Mouse (Mus musculus): ENCODE measurements around the gene Mmp11. TPM values are rescaled to one million over a fixed set of nuclear protein-coding genes. Genes with fewer than 3 reads are reported as not detected.
"Not testable (repeated sequence)": the region's sequence is repeated elsewhere in the genome, so short reads cannot be mapped to it uniquely, and the experiment has no call there.

Gene Mmp11
- polyA plus RNA-seq, 1 experiment from 2014 or later = 25.4 TPM

DNA sequence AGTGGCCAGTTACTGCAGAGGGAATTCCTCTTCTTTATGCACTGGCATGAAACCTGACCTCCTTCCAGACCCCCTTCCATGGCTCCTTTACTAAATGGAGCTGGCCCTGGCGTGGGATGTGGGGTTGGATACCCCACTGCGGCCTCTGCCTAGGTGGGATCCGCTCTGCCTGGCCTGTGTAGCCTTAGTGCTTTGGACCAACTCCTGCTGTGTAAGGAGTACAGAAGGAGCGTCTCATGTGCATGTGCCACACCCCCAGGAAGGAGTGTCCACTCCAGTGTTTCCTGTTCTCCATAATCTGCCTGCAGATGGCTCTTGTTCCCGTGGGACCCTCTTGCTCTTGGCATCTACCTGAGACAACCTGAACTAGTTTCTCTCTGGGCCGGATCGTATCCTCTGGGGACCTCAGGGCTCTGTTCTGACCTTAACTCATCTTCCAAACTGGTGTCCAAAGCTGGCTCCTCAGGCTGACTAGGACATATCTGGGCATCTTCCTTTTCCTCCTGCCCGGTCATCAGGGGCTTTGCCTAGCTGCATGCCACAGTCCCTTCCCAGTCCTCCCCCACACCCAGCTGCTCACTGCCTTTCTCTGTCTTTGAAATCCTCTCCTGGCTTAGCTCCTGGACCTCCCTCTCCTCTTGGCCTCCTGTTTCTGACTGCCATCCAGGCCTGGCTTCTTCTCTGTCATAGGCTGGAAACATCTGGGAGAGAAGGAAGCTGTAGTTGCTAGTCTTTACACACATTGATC lies 46.7 kb downstream of the Mmp11 start:
- Histone ChIP-seq H3K4me2 (ENCODE audit: low read depth, low read length) (no peak overlapping the region), H3K4me1 (ENCODE audit: control insufficient read depth, insufficient read depth, low read length) (peaks cover 11% of the 10 kb centered on the region), H3K36me3 (ENCODE audit: control insufficient read depth, insufficient read depth, low read length) (no peaks in the 10 kb centered on the region), H3K9ac (ENCODE audit: low read depth, low read length) (no peak overlapping the region), H3K27me3 (replicated peaks; ENCODE audit: control insufficient read depth, insufficient read depth, low read length) (no peaks in the 10 kb centered on the region), H3K4me3 (ENCODE audit: low read length) (no peak overlapping the region), H3K9me3 (ENCODE audit: control insufficient read depth, low read length) (no peaks in the 10 kb centered on the region), H3K27ac (ENCODE audit: low read length) (no peak overlapping the region)
- 47% methylated on average over 8 of the region's 8 CpGs for WGBS
- ATAC-seq = no peak

DNA sequence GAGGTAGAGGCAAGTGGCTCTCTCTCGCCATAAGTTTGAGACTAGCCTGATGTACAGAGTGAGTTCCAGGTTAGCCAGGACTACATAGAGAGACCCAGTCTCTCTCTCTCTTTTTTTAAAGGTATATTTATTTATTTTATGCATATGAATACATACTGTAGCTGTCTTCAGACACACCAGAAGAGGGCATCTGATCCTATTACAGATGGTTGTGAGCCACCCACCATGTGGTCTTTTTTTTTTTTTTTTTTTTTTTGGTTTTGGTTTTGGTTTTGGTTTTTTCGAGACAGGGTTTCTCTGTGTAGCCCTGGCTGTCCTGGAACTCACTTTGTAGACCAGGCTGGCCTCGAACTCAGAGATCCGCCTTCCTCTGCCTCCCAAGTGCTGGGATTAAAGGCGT lies 48.8 kb downstream of the Mmp11 start:
- H3K27me3 ChIP-seq (replicated peaks; ENCODE audit: control insufficient read depth, insufficient read depth, low read length); H3K27ac ChIP-seq (ENCODE audit: low read length); H3K9ac ChIP-seq (ENCODE audit: low read depth, low read length); H3K4me3 ChIP-seq (ENCODE audit: low read length); H3K4me2 ChIP-seq (ENCODE audit: low read depth, low read length); ATAC-seq; H3K36me3 ChIP-seq (ENCODE audit: control insufficient read depth, insufficient read depth, low read length); H3K9me3 ChIP-seq (ENCODE audit: control insufficient read depth, low read length): not testable (repeated sequence)
- WGBS = 89% methylated on average over 5 of the region's 5 CpGs
- peaks cover 12% of the 10 kb centered on the region for H3K4me1 ChIP-seq (ENCODE audit: control insufficient read depth, insufficient read depth, low read length)

DNA sequence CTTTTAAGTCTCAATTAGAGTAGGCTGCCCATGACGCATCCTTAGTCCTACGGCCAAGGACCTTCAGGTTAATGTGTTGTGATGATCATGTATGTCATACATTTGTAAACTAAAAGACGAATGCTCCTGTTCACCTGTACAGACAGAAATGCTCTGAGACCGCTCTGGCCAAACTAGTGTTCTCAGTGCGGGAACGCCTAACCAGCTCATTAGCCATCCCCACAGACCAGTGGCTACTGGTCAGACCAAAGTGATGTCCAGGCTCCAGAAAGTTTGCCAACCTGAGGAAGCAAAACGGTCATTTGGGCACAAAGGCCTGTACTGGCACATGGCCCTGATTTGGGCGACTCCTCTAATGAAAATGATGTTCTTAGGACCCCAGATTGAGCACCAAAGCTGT lies 51.6 kb downstream of the Mmp11 start:
- Histone ChIP-seq H3K9me3 (ENCODE audit: control insufficient read depth, low read length) (no peaks in the 10 kb centered on the region), H3K36me3 (ENCODE audit: control insufficient read depth, insufficient read depth, low read length) (no peaks in the 10 kb centered on the region), H3K4me3 (ENCODE audit: low read length) (no peak overlapping the region), H3K4me1 (ENCODE audit: control insufficient read depth, insufficient read depth, low read length) (peaks cover 13% of the 10 kb centered on the region), H3K4me2 (ENCODE audit: low read depth, low read length) (no peak overlapping the region), H3K27me3 (replicated peaks; ENCODE audit: control insufficient read depth, insufficient read depth, low read length) (no peaks in the 10 kb centered on the region), H3K9ac (ENCODE audit: low read depth, low read length) (no peak overlapping the region), H3K27ac (ENCODE audit: low read length) (no peak overlapping the region)
- no peak for ATAC-seq
- 88% methylated on average over 8 of the region's 8 CpGs for WGBS

DNA sequence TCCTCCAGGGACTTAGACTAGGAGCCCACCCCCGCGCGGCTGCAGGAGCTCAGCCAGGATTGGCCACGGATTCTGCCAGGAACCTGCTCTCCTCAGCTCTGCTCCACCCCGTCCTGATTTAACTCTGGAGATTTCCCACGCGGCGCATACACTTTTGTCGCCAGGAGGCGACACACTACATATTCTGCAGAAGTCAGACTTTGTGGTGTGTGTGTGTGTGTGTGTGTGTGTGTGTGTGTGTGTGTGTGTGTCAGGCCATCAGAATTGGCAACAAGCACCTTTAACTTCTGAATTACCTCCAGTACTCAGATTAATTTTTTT lies 53.1 kb downstream of the Mmp11 start:
- Histone ChIP-seq H3K9ac (ENCODE audit: low read depth, low read length) (0 out of 2 replicates have a peak overlapping the region, but pooled peaks have one; percentile 37), H3K4me1 (ENCODE audit: control insufficient read depth, insufficient read depth, low read length) (peaks cover 7% of the 10 kb centered on the region), H3K4me3 (ENCODE audit: low read length) (peak overlapping the region; percentile 18; the same call in 1 of the 2 replicates), H3K9me3 (ENCODE audit: control insufficient read depth, low read length) (no peaks in the 10 kb centered on the region), H3K27ac (ENCODE audit: low read length) (0 out of 2 replicates have a peak overlapping the region, but pooled peaks have one; percentile 14), H3K27me3 (replicated peaks; ENCODE audit: control insufficient read depth, insufficient read depth, low read length) (no peaks in the 10 kb centered on the region), H3K4me2 (ENCODE audit: low read depth, low read length) (peak overlapping the region; percentile 40; the same call in 1 of the 2 replicates), H3K36me3 (ENCODE audit: control insufficient read depth, insufficient read depth, low read length) (no peaks in the 10 kb centered on the region)
- under 1% methylated on average over 10 of the region's 10 CpGs for WGBS
- ATAC-seq = peak; percentile 67

DNA sequence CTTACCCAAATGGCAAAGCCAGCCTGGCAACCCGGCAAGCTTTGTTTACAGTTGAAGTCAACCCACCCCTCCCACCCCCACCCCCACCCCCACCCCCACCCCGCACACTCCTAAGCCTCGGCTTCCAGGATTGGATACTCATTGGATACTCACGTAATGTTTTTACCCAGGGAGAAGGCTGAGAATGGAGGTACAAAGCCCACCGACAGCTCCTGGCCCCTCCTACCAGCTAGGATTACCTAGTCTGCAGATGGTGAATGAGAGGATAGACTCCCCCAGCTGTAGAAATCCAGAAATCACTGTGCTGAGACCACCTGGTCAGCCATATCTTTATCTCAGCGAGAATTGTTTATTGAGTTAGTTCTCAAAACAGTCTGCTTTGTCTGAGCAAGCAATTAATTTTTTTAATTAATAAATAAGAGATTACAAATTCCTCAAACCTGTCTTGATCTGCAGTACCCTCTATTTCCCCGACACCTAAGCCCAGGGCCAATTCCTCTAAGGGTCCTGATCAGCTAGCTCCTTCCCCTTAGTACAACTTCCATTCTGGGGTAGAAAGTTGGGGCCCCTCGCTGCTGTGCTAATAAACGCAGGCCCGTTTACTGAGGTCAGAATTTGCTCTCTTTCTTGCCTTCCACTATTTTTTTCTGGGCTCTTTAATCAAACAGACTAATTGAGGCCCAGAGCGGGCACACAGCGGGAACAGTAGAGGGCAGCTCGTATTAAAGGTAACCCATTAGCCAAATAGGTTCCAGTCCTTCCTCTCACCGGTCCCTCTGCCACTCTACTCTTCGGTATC lies 53.7 kb downstream of the Mmp11 start:
- 7% methylated on average over 15 of the region's 15 CpGs for WGBS
- Histone ChIP-seq H3K27me3 (replicated peaks; ENCODE audit: control insufficient read depth, insufficient read depth, low read length) (no peaks in the 10 kb centered on the region), H3K4me2 (ENCODE audit: low read depth, low read length) (peak overlapping the region; percentile 43), H3K4me3 (ENCODE audit: low read length) (peak overlapping the region; percentile 18; the same call in 1 of the 2 replicates), H3K27ac (ENCODE audit: low read length) (0 out of 2 replicates have a peak overlapping the region, but pooled peaks have one; percentile 14), H3K9me3 (ENCODE audit: control insufficient read depth, low read length) (no peaks in the 10 kb centered on the region), H3K4me1 (ENCODE audit: control insufficient read depth, insufficient read depth, low read length) (peaks cover 7% of the 10 kb centered on the region), H3K9ac (ENCODE audit: low read depth, low read length) (0 out of 2 replicates have a peak overlapping the region, but pooled peaks have one; percentile 37), H3K36me3 (ENCODE audit: control insufficient read depth, insufficient read depth, low read length) (no peaks in the 10 kb centered on the region)
- peak; percentile 31; the same call in 1 of the 2 replicates for ATAC-seq

DNA sequence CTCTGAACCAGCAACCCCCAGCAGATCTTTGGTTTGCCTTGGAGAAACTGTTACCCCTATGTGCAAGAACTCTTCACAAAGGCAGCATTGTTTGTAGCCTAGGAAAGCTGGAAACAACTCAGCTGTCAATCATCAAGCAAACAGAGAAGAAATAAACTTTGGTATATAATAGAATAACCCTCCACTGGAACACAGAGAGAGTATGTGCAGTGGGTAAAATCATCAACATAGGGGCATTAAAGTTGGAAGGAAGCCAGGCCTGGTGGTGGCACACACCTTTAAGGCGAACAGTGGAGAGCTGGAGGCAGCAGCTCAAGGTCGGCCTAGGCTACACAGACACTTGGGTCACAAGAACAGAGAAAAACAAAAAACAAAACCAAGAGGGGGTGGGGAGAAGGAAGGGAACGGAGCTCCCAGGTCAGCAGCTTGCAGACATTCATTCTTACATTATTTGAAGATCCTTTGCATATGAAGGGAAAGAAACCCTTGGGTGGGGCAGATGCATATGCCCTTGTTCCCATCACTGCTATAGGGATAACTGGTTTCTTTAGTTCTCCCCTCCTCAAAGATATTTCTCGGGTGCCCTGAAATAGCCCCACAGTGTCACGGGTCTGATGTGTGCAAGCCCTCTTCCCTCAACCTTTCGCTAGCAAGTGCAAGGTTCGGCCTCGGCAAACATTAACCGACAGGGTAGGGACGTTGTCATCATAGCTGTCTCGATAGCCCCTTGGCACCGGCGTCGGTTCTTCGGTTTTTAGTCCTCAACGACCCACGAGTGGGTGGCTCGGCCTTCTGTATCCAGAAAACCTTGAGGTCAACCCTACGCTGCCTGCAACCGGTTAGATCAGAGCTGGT lies 54.5 kb downstream of the Mmp11 start:
- peaks cover 7% of the 10 kb centered on the region for H3K4me1 ChIP-seq (ENCODE audit: control insufficient read depth, insufficient read depth, low read length)

DNA sequence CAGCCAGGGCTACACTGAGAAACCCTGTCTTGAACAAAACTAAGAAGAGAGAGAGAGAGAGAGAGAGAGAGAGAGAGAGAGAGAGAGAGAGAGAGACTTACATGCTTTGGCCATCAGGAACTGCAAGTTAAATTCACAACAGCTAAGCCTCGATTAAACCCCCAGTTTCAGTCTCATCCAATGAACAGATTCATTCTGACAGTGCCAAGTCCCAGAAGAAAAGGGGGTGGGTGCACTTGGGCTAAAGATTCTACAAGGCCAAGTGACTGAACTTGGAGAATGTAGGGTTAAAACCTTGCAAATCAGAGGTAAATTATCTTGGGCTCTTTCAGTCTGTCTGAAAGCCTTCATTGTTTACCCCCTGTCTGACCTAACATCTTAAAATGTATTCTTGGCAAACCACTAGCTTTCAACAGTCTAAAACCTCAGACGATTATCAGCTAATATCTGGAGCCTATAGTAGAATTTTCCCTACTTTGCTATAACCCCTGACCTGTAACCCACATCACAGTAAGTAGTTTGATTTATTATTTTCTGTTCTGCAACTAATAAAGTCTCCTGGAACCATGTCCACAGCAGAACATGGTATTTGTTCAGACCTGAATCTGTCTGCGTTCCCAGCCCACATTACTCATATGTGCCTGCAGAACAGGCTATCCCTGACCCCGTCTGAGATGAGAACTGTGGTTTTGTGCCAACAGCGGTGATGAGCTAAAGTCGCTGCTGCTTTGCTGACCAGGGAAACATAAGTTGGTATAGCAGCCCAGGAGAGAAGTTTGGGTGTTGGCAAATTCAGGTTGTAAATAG lies 55.3 kb downstream of the Mmp11 start:
- Histone ChIP-seq H3K27ac (ENCODE audit: low read length) (no peak overlapping the region), H3K9ac (ENCODE audit: low read depth, low read length) (no peak overlapping the region), H3K4me1 (ENCODE audit: control insufficient read depth, insufficient read depth, low read length) (peaks cover 7% of the 10 kb centered on the region), H3K36me3 (ENCODE audit: control insufficient read depth, insufficient read depth, low read length) (no peaks in the 10 kb centered on the region), H3K4me2 (ENCODE audit: low read depth, low read length) (no peak overlapping the region), H3K9me3 (ENCODE audit: control insufficient read depth, low read length) (no peaks in the 10 kb centered on the region), H3K4me3 (ENCODE audit: low read length) (no peak overlapping the region), H3K27me3 (replicated peaks; ENCODE audit: control insufficient read depth, insufficient read depth, low read length) (no peaks in the 10 kb centered on the region)
- WGBS = 51% methylated on average over 6 of the region's 6 CpGs
- ATAC-seq = no peak

More for the DNA sequence above, 54.5 kb downstream of the Mmp11 start:
- WGBS = 18% methylated on average over 20 of the region's 20 CpGs
- Histone ChIP-seq H3K9ac (ENCODE audit: low read depth, low read length) (no peak overlapping the region), H3K27ac (ENCODE audit: low read length) (no peak overlapping the region), H3K9me3 (ENCODE audit: control insufficient read depth, low read length) (no peaks in the 10 kb centered on the region), H3K27me3 (replicated peaks; ENCODE audit: control insufficient read depth, insufficient read depth, low read length) (no peaks in the 10 kb centered on the region), H3K4me3 (ENCODE audit: low read length) (0 out of 2 replicates have a peak overlapping the region, but pooled peaks have one; percentile 7), H3K4me2 (ENCODE audit: low read depth, low read length) (peak overlapping the region; percentile 43), H3K36me3 (ENCODE audit: control insufficient read depth, insufficient read depth, low read length) (no peaks in the 10 kb centered on the region)
- peak; percentile 75 for ATAC-seq

DNA sequence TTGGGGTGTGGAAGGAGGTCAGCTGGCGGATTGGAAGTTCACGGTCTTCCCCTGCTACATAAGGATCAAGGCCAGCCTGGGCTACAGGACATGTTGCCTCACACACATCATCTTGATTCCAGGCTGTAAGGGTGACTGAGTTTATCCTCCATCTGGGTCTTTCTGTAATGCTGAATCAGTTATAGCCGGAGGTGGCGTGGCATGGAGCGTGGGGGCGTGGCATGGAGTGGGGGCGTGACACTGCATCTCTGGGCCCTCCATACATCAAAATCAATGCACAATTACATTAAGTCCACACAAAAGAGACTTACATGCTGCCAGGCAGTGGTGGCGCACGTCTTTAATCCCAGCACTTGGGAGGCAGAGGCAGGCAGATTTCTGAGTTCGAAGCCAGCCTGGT lies 55.9 kb downstream of the Mmp11 start:
- WGBS = 88% methylated on average over 10 of the region's 10 CpGs
- Histone ChIP-seq H3K27me3 (replicated peaks; ENCODE audit: control insufficient read depth, insufficient read depth, low read length) (no peaks in the 10 kb centered on the region), H3K9me3 (ENCODE audit: control insufficient read depth, low read length) (no peaks in the 10 kb centered on the region), H3K4me2 (ENCODE audit: low read depth, low read length) (no peak overlapping the region), H3K4me1 (ENCODE audit: control insufficient read depth, insufficient read depth, low read length) (peaks cover 7% of the 10 kb centered on the region), H3K27ac (ENCODE audit: low read length) (no peak overlapping the region), H3K4me3 (ENCODE audit: low read length) (no peak overlapping the region), H3K9ac (ENCODE audit: low read depth, low read length) (no peak overlapping the region), H3K36me3 (ENCODE audit: control insufficient read depth, insufficient read depth, low read length) (no peaks in the 10 kb centered on the region)
- ATAC-seq = no peak

All from intestine, embryonic 16.5 days (tissue).